Mouse (Mus musculus) frontal cortex, postnatal 10 days (tissue): ENCODE data around the gene Hbb-bs.
"Not testable (repeated sequence)": the region's sequence is repeated elsewhere in the genome, so short reads cannot be mapped to it uniquely, and the experiment has no call there.

Experiments
- DNase-seq, 2 experiments: peaks; one replicate each; pipeline ENCODE4 v3.0.0; 2022; ENCODE audit warnings: low spot score in 2 of 2, mixed read lengths in 1 of 2

Gene Hbb-bs

DNA sequence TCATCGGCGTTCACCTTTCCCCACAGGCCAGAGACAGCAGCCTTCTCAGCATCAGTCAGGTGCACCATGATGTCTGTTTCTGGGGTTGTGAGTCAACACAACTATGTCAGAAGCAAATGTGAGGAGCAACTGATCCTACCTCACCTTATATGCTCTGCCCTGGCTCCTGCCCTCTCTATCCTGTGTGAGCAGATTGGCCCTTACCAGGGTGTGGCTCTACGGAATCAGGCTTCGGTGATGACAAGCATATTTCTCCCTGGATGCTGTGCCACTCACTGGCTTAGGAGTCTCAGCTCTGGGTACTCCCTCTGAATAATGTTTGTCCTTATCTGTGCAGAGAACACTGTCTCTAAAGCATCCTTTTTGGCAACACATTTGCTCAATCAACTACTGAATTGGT is at the start of gene Hbb-bs:
Gene Hbb-bs (minus strand): TSS at position 289 of the 400 bp plus-strand sequence.
- DNase-seq: no peak

DNA sequence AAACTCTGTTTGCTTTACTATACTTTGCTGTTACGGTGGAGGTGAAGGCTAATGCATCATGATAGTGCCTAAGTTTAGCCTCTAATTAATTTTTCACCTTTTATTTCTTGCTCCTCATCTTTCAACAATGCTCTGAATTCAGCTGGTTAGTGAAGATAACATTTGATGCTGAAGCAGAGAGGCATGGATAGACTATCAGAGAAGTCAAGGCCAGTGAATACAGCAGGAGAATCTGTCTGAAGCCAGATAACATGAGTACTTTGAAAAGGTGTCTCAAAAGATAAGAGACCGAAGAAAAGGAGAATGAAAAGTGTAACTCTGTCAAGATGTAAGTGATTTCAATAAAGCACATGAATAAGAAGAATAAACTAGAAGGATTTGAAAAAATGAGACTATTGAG is 49.2 kb upstream of the Hbb-bs start:
- DNase-seq: no peak

DNA sequence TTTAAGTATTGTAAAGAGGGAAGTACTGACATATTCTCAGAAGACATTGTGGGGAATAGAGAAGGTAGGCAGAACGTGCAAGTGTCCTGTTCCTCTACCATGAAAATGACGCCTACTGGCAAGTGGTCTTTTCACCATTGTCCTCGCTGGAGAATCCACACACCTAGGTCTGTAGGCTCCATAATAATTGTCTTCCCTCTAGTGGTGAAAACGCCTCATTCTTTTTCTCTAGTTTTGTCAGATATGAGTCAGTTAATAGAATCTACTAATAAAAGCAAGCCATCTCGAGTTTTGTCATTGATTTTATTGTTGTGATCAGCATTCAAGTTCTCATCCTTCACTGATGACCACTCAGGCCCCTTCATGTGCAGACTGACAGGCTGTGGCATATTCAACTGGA is 46.6 kb upstream of the Hbb-bs start:
- DNase-seq: no peak

DNA sequence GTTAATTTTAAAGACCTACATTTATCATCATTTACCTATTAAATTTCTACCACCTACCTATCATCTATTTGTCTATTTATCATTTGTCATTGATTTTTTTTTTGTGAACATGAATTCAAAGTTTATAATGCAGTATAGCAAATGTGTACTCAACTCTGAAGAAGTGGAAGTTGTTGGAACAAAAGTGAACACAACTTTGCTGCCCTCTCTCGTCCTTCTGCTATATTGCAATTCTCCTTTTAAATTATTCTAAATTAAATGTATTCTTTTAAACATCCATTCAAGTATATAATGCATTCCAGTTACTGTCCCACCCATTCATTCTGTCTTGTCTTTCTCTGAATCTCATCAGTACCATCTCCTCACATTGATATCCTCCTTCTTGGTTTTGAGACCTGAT is 45.2 kb upstream of the Hbb-bs start:
- no peak for DNase-seq

DNA sequence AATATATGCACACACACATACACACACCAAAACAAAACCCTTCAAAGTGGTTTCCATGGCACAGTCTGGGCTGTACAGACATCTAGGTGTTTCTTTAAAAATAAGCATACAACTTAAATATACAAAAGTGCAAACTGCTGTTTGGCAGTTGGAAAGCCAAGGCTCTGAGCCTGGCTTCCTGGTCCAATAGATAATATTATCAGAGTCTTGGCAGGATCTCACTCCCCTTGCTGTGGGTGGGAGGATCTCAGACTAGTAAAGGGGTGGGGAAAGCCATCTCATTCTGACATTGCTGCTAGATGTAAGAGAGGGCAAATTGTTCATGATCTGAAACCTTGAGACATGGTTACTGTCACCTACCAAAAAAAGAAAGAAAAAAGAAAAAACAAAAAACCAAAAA is 42.8 kb upstream of the Hbb-bs start:
- no peak for DNase-seq

DNA sequence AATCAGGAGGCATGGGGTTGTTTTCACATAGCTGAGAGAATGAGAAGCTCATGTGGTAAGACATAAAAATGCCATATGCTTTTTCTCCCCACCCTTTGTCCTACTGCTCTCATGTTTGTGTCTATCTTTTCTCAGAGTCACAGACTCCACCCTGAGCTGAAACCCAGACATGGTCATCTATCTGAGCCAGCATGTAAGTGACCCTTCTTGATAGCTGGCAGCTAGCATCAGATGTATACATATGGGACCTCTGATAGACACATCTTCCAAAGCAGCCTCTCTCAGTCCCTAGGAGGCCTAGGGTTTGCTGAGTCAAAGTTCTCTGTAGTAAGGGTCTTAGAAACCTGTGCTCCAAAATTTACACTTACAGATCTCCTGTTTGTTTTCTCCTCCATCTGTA is 37.8 kb upstream of the Hbb-bs start:
- DNase-seq: no peak

DNA sequence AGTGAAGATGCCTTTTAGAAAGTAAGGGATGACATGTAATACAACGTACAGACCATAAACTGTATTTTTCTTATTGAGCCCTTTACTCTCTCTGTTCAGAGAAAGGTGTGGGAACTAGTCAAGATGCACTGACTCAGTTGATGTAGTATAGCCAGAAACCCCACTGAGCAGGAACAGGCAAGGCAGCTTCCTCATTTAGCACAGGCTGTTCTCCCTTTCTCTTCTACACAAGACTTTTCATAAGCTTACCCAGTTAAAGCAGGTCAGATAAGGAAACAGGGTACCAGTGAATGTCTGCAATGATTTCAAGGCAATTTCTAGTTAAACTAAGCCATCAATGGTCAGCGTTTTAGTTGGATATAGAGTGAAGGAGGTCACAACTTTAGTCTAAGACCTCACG is 33.6 kb upstream of the Hbb-bs start:
- no peak for DNase-seq

DNA sequence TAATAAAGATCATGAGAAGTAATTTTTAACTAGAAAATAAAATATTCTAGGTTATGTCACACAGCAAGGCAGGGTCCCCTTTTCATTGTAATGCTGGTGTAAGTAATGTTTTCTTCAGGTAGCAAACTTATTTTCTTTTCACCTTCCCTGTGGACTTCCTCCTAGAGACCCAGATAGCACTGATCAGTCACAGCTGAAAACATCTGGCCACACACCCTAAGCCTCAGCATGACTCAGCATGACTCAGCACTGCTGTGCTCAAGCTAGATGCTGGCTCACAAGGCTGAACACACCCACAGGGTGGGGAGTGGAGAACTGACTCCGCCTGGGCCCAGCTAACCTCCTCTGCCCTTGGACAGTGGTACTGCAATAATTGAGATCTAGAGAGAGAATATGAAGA is 33.0 kb upstream of the Hbb-bs start:
- DNase-seq: no peak

DNA sequence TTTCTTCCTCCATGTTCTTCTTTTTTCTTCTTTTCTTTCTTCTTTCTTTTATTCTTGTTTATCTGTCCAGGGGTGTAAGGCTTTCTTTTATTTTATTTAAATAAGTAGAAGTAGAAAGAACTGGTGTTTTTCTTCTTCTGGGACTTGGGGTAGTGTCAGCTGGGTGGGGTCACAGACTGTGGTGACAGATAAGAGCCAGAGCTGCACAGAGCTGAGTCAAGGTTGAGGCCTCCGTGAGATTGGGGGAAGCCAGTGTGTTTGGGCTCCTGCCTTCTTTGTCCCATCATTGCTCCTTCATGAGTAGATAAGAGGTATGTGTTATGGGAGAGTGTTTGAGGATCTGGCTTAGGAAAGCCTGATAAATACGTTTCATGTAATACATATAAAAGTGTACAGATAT is 31.2 kb upstream of the Hbb-bs start:
- no peak for DNase-seq

DNA sequence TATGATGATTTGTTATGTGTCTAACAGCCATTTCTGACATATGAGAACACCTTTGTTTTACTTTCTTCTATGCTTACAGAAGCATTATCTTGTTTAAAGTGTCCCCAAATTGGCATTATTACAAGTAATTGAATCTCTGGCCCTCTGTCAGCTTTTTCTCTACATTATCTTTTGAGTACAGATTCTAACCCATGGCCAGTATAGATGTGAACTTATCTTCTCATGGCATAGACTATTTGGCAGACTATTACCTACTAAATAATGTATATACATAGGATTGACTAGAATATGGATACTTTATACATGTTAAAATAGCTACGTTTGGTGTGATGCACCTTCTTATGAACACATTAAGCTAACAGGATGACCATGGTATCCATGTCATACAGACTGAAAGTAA is 26.8 kb upstream of the Hbb-bs start:
- DNase-seq: no peak

DNA sequence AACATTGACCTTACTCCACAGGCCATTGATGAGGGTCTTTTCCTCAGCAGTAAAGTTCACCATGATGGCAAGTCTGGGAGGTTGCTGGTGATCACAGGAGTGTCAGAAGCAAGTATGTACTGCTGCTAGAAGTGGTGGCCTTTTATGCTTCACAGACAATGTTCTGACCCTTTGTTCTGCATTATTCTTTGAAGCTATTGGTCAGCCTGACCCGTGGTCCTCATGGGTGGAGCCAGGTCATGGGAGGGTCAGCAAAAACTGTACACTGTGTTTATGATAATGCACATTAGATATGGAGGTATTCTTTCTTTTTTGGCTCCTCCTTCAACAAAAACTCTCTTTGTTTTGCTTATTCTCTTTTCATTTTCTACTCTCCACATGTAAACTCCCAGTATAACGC is 25.2 kb upstream of the Hbb-bs start, which contains the start of gene Hbb-y:
Gene Hbb-y (minus strand): TSS at position 127 of the 400 bp plus-strand sequence.
- no peak for DNase-seq

DNA sequence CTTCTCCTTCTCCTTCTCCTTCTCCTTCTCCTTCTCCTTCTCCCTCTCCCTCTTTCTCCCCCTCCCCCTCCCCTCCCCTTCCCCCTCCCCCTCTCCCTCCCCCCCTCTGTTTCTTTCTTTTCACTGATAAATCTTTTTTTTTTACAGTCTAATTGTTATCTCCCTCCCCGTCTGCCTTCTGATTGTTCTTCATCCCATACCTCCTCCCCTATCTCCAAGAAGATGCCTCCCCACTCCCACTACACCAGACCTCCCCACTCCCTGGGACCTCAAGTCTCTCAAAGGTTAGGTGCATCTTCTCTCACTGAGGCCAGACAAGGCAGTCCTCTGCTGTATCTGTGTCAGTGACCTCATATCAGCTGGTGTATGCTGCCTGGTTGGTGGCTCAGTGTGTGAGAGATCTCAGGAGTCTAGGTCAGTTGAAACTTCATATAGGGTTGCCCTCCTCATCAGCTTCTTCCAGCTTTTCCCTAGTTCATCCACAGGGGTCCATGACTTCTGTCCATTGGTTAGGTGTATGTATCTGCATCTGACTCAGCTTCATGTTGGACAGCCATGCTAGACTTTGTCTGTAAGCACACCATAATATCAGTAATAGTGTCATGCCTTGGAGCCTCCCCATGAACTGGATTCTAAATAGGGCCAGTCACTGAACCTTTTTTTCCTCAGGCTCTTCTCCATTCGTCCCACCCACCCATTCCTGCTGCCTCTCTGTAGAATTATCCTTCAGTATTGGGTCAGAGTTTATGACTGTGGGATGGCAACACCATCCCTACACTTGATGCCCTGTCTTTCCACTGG is 16.8 kb upstream of the Hbb-bs start:
- DNase-seq: no peak

DNA sequence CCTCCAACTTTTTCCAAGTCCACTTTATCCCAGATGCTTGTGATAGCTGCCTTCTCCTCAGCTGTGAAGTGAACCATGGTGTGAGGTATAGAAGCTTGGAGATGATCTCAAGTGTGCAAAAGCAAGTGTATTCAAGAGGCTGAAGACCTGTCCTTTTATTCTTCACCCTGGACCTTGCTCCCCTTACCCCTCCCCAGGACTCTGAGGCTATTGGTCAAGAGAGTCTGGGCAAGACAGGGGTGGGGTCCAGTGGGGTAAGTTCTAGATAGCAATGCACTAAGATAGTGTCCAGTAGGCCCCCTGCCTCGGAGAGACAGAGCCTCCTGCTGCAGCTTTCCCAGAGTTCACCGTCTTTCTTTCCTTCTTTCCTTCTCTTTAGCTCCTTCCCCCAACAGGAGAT is 15.1 kb upstream of the Hbb-bs start, which contains the start of gene Hbb-bh1:
Gene Hbb-bh1 (minus strand): TSS at position 131 of the 400 bp plus-strand sequence.
- no peak for DNase-seq

DNA sequence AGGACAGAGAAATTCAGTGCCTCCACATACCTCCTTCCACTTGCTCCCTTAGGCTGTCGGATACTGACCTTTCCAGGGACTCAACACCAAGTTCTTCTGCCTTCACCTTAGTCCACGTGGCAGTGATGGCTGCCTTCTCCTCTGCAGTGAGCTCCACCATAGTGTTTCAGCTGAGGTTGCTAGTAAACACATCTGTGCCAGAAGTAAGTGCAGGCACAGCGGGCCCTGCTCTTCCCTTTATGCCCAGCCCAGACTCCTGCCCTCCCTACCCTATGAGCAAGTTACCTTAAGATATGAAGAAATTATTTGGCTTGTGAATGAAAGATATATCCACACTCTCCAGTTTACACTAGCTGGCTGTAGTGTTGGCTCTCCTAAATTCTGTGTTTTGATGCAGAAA is 12.4 kb upstream of the Hbb-bs start, which contains the start of gene Hbb-bh2:
Gene Hbb-bh2 (minus strand): TSS at position 253 of the 400 bp plus-strand sequence.
- DNase-seq: no peak

DNA sequence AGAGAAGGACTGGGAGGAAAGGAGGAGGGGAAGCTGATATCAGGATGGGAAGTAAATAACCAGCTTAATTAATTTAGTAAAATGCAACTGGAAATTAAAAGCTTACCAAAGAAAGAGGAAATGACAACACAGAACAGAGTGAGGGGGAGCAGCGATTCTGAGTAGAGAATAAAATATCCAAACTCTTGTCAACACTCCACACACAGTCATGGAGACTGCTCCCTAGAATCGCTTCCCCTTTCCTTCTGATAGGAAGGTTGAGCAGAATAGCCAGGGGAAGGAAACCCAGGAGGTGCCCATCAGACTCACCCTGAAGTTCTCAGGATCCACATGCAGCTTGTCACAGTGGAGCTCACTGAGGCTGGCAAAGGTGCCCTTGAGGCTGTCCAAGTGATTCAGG is 757 bp downstream of the Hbb-bs start:
- DNase-seq: not testable (repeated sequence)

DNA sequence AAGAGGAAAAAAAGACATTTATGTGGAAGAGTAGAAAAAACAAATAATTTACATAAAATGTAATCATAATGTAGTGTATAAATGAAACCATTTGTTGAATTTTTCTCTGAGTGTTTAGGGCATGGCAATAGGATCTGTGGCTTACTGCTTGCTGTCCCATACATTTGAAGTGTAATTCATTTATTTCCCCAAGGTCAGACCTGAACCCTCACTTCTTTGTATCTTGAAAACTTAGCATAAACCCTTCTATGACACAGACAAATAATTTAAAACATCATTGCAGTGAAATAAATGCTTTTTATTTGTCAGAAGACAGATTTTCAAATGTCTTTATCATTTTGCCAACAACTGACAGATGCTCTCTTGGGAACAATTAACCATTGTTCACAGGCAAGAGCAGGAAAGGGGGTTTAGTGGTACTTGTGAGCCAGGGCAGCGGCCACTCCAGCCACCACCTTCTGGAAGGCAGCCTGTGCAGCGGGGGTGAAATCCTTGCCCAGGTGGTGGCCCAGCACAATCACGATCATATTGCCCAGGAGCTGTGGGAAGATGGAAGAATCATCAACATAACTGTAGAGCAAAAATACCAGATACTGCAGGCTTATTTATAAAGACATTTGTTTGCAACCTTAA is 1.5 kb downstream of the Hbb-bs start:
- no peak for DNase-seq

DNA sequence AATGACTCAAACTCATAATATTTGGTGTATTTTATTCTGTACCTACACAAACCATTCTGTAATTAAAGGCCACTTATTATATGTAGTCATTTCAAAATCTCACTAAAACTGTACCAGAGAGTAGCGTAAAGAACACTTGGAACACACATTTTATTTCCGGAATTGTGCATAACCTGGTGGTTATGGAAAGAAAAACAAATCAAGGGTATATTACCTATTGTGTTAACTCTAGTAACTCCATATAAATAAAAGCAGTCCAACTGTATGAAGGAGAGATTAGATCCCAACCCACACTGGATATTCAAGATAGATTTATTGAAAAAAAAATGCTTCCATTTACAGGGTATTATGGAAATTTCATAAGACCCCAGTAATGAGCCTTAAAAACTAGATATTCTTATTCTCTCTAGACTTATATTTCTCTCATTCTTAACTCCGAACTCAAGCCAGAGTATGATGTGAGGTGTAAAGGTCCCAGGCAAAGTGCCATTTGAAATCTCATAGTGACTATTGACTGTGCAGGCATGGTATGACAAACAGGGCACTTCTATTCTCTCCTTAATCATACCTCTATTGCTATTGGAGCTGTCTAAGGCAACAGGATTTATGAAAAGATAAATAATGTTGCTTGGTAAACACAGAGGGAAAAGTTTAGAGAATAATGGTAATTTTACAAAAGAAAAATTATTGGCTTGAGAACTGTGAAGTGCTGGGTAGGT is 2.2 kb downstream of the Hbb-bs start:
- DNase-seq: no peak

DNA sequence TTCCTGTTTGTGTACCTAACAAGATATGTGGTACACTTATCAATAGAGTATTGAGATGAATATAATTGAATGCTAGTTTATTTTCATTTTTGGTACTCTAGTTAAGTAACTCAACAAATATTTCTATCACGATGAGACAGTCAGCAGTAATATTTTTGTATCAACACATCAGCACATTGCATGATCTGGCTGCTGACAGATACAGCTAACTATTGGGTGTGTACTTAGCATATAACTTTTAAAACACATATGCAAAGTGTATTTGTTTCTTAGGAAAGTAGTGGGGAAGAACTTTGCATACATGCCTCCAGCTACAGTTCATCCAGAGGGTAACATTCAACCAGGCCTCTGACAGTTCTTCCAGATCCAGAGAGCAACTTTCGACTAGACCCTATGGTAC is 3.3 kb downstream of the Hbb-bs start:
- no peak for DNase-seq

DNA sequence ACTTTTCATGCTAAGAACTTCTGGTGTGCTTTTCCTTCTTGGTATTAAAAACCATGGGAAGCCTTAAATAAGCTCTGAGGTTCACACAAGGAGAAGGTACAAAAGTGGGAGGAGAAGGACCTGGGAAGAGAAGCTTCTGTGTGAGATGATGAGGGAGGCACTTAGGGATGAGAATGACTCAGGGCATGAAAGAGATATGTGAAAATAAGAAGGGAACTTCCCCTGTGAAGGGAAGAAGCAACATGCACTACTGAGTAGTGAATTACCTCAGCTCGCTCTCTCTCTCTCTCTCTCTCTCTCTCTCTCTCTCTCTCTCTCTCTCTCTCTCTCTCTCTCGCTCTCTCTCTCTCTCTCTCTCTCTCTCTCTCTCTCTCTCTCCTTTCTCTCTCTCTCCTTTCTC is 12.8 kb downstream of the Hbb-bs start:
- not testable (repeated sequence) for DNase-seq

DNA sequence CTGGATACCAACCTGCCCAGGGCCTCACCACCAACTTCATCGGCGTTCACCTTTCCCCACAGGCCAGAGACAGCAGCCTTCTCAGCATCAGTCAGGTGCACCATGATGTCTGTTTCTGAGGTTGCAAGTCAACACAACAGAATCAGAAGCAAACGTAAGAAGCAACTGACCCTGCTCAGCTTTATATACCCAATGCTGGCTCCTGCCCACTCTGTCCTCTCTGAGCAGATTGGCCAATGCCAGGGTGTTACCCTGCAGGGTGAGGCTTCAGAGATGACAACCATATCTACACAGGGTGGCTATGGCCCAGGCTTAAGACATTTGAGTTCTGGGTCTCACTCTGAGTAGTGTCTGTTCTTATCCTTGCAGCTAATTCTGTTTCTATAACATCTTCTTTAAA is 14.1 kb downstream of the Hbb-bs start, which contains the start of gene Hbb-bt:
Gene Hbb-bt (minus strand): TSS at position 231 of the 400 bp plus-strand sequence.
- no peak for DNase-seq

DNA sequence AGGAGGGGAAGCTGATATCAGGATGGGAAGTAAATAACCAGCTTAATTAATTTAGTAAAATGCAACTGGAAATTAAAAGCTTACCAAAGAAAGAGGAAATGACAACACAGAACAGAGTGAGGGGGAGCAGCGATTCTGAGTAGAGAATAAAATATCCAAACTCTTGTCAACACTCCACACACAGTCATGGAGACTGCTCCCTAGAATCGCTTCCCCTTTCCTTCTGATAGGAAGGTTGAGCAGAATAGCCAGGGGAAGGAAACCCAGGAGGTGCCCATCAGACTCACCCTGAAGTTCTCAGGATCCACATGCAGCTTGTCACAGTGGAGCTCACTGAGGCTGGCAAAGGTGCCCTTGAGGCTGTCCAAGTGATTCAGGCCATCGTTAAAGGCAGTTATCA is 14.7 kb downstream of the Hbb-bs start:
- not testable (repeated sequence) for DNase-seq

DNA sequence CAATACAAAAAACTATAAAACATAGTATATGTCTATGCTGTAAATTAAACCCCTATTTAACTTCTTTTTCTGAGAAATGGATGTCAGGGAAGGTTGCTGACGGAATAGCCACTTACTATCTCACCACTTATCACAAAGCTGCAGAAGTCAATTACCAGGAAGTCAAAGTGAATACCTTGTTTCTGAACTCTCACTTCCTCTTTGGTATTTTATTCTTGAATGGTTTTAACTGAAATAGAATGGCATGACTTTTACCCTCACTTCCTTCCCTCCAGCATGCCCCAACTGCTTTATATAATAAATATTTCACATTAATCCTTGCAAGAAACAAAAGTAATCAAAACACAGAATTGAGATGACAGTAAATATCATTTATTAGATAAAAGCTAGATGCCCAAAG is 15.7 kb downstream of the Hbb-bs start:
- DNase-seq: no peak
